Mouse (Mus musculus): ENCODE measurements at regions not wholly inside any gene's neighbourhood (a gene's known extent, or its start where the extent isn't known, plus 50 kb on each side); places are given as distances from the start of the nearest gene placed in this dataset.

DNA sequence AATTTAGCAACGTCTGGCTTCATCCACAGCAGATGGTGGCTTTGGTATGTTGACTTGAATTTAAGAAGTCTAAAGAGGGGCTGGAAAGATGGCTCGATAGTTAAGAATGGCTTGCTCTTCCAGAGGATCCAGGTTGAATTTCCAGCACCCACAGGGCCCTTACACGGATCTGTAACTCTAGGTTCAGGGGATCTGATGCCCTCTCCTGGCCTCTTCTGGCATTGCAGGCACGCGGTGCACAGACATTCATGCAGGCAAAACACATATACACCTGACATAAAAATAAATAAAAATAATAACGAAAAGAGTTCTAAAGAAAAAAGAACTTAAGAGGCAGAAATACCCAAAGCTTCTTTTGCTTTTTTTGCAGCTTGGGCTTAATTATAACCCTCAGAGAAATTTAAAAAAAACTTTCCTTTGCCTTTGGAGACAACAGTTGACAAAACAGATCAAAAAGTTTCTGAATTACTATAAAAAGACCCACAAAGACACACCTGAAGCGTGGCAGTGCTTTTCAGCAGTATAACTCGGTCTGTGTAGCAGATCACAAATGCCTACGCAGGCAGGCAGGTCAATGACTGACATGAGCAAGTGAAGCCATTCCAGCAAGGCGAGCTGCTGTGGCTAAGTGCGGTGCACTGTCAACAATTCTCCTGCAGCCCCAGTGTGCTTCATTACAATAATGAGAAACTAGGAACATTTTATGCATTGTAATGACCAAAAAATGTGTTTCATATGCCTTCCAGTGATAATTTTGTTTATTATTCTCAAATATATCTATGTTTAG, 85.5 kb upstream of the Pgrmc2 start:
- peak; percentile 63 for TF ChIP-seq CTCF (IDR thresholded peaks at IDR 0.05; ENCODE audit: low read depth, low read length)
- TF ChIP-seq POLR2A (IDR thresholded peaks at IDR 0.05; ENCODE audit: insufficient read depth, low read length) = no peak
- no peak for TF ChIP-seq EP300 (IDR thresholded peaks at IDR 0.05; ENCODE audit: insufficient read depth, low read depth, low read length)
